Mouse (Mus musculus) forebrain, embryonic 16.5 days (tissue): ENCODE data around the gene Dmxl2. TPM values are rescaled to one million over a fixed set of nuclear protein-coding genes. Genes with fewer than 3 reads are reported as not detected.
A peak's percentile ranks its signal among the peaks of the same experiment; 100 is the strongest.

Experiments used
- ATAC-seq: fragments of 200-750 bp; cut with Nextera tagmentation; 2 replicates; pipeline ENCODE4 v1.8.0; 2017; ENCODE audit warnings: mild to moderate bottlenecking, moderate library complexity
- H3K27ac ChIP-seq: fragments of 300-500 bp; sonication (generic); 2 replicates; pipeline ENCODE4 v1.5.1; 2014; ENCODE audit warnings: low read length, control low read depth
- H3K27me3 ChIP-seq: fragments of 300-500 bp; sonication (generic); replicated peaks from 2 replicates; pipeline ENCODE4 v1.6.1; 2014; ENCODE audit warnings: low read length; ENCODE audit not compliant: control insufficient read depth, insufficient read depth
- H3K36me3 ChIP-seq: fragments of 300-500 bp; sonication (generic); 2 replicates; pipeline ENCODE4 v1.6.1; 2014; ENCODE audit not compliant: control insufficient read depth, insufficient read depth
- H3K4me1 ChIP-seq: fragments of 300-500 bp; sonication (generic); replicated peaks from 2 replicates; pipeline ENCODE4 v1.6.1; 2014; ENCODE audit warnings: low read length; ENCODE audit not compliant: control insufficient read depth, insufficient read depth
- H3K4me2 ChIP-seq: fragments of 300-500 bp; sonication (generic); 2 replicates; pipeline ENCODE4 v1.6.1; 2014; ENCODE audit warnings: mild to moderate bottlenecking, low read length, control low read depth
- H3K4me3 ChIP-seq: fragments of 300-500 bp; sonication (generic); replicated peaks from 2 replicates; pipeline ENCODE4 v1.5.1; 2014; ENCODE audit warnings: mild to moderate bottlenecking, low read length, control low read depth
- H3K9ac ChIP-seq: fragments of 300-500 bp; sonication (generic); replicated peaks from 2 replicates; pipeline ENCODE4 v1.6.1; 2014; ENCODE audit warnings: low read depth, low read length, control low read depth
- H3K9me3 ChIP-seq: fragments of 300-500 bp; sonication (generic); 2 replicates; pipeline ENCODE4 v1.6.1; 2016; ENCODE audit warnings: low read length; ENCODE audit not compliant: control insufficient read depth
- WGBS: fragments of 180-500 bp; shearing (Covaris S2); extraction: QIAGEN DNeasy Blood & Tissue Kit; methylation state at CpG from one replicate; pipeline ENCODE4 v1.1.7; 2014; 5-methylcytosine and 5-hydroxymethylcytosine counted together
- polyA plus RNA-seq: library from polyadenylated mRNA; unstranded; fragments of >200 nt; fragmentation: Nextera tagmentation; extraction: Ambion mirVana; gene quantifications from 2 replicates; pipeline ENCODE4 v1.2.1, GENCODE M21; 2015

Gene Dmxl2
- polyA plus RNA-seq, 1 experiment from 2014 or later, result 60.6 TPM

DNA sequence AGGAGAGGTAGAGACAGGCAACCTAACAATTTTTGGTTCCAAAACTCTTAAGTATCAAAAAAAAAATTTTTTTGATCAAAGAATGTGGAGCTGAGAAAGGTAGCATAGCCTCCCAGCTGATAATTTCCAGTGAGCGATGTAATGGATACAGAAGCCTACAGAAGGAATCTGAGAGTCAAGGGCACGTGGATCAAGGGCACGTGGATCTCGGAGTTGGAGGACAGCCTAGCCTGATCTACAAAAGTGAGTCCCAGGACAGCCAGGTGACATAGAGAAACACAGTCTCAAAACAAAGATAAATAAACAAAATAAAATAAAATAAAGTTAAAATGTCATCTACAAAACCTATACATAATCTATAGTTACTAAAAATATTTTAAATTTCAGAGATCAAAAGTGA is 18.7 kb downstream of the Dmxl2 start:
- Histone ChIP-seq H3K4me1 (no peaks in the 10 kb centered on the region), H3K9me3 (no peaks in the 10 kb centered on the region), H3K4me2 (no peak overlapping the region), H3K4me3 (no peak overlapping the region), H3K36me3 (no peaks in the 10 kb centered on the region), H3K27ac (no peak overlapping the region), H3K9ac (no peak overlapping the region), H3K27me3 (no peaks in the 10 kb centered on the region)
- WGBS, result 90% methylated on average over 4 of the region's 4 CpGs
- no peak for ATAC-seq

- H3K4me1 ChIP-seq, result no peaks in the 10 kb centered on the region
- no peak overlapping the region for H3K4me2 ChIP-seq
- H3K4me3 ChIP-seq, result no peak overlapping the region
- no peaks in the 10 kb centered on the region for H3K27me3 ChIP-seq
- ATAC-seq, result no peak
- no peaks in the 10 kb centered on the region for H3K36me3 ChIP-seq
- no peak overlapping the region for H3K9ac ChIP-seq
- H3K27ac ChIP-seq, result no peak overlapping the region
- 86% methylated on average over 1 of the region's 1 CpGs for WGBS
- H3K9me3 ChIP-seq, result no peaks in the 10 kb centered on the region
These were observed 22.4 kb downstream of the Dmxl2 start for GRCm38 (mm10) chr9:54479054-54479453.

- H3K4me3 ChIP-seq, result no peak overlapping the region
- WGBS, result 62% methylated on average over 3 of the region's 3 CpGs
- H3K9me3 ChIP-seq, result no peaks in the 10 kb centered on the region
- no peak overlapping the region for H3K9ac ChIP-seq
- no peak overlapping the region for H3K4me2 ChIP-seq
- ATAC-seq, result no peak
- no peaks in the 10 kb centered on the region for H3K4me1 ChIP-seq
- H3K27me3 ChIP-seq, result no peaks in the 10 kb centered on the region
- no peak overlapping the region for H3K27ac ChIP-seq
- H3K36me3 ChIP-seq, result no peaks in the 10 kb centered on the region
These were observed 23.3 kb downstream of the Dmxl2 start for GRCm38 (mm10) chr9:54478117-54478516.

GRCm38 (mm10) chr9:54474546-54474945 is 26.9 kb downstream of the Dmxl2 start:
- 95% methylated on average over 5 of the region's 5 CpGs for WGBS
- no peaks in the 10 kb centered on the region for H3K4me1 ChIP-seq

DNA sequence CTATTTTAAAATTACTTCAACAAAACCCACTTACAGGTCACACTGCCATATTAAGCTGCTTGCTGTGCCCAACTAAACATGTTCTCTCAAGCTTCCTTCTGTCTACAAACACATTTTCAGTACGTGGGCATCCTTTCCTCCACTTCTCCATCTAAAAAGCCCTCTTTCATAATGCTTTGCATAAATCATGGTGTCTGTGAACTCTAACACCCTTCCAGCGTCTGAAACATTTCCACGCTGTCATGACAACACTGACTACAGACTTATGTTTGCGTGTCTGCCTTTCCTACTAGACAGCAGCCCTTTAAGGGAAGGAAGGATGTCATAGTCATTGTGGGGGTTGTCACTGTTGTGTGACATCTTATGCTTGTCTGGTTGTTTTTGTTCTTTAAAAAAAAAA is 27.4 kb downstream of the Dmxl2 start:
- Histone ChIP-seq H3K4me3 (no peak overlapping the region), H3K9me3 (no peaks in the 10 kb centered on the region), H3K4me2 (no peak overlapping the region), H3K9ac (no peak overlapping the region), H3K4me1 (no peaks in the 10 kb centered on the region), H3K27me3 (no peaks in the 10 kb centered on the region), H3K27ac (no peak overlapping the region), H3K36me3 (peaks cover 2% of the 10 kb centered on the region; the same call in 1 of the 2 replicates)
- WGBS, result 72% methylated on average over 4 of the region's 4 CpGs
- ATAC-seq, result no peak

More at GRCm38 (mm10) chr9:54474546-54474945, 26.9 kb downstream of the Dmxl2 start:
- Histone ChIP-seq H3K9me3 (no peaks in the 10 kb centered on the region), H3K4me3 (no peak overlapping the region), H3K36me3 (peaks cover 2% of the 10 kb centered on the region; the same call in 1 of the 2 replicates), H3K27me3 (no peaks in the 10 kb centered on the region), H3K4me2 (no peak overlapping the region), H3K27ac (no peak overlapping the region), H3K9ac (no peak overlapping the region)
- ATAC-seq, result no peak

- no peaks in the 10 kb centered on the region for H3K27me3 ChIP-seq
- whole genome bisulfite sequencing, result 73% methylated on average over 3 of the region's 3 CpGs
- no peak overlapping the region for H3K27ac ChIP-seq
- H3K4me2 ChIP-seq, result no peak overlapping the region
- H3K4me1 ChIP-seq, result no peaks in the 10 kb centered on the region
- no peaks in the 10 kb centered on the region for H3K9me3 ChIP-seq
- H3K9ac ChIP-seq, result no peak overlapping the region
- ATAC-seq, result no peak
- H3K4me3 ChIP-seq, result no peak overlapping the region
- peaks cover 2% of the 10 kb centered on the region; the same call in 1 of the 2 replicates for H3K36me3 ChIP-seq
These were observed 28.6 kb downstream of the Dmxl2 start for GRCm38 (mm10) chr9:54472784-54473183.

- WGBS, result 95% methylated on average over 2 of the region's 2 CpGs
- ATAC-seq, result no peak
- H3K27me3 ChIP-seq, result no peaks in the 10 kb centered on the region
These were observed 32.1 kb downstream of the Dmxl2 start for GRCm38 (mm10) chr9:54469339-54469738.

DNA sequence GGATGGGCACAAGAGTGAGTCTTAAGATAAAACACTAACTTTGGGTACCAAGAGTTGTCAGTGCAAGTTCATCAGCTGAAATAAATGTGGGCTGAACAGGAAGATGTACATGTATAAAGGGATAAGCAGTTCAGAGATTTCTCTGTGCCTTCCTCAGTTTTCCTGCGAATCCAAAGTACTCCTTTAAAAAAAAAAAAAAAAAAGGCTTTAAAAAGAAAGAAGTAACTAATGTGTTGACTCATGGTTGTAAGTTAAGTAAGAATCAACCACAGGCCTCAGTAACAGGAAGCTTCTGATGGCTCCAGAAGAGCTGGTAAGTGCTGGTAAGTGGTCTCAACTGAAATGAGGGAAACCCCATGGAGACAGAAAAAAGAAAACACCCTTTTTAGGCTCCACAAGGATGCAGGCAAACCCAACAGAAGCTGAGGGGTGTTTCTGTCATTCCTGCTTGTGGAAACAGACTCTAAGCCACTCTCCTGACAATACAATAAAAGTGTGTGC is 33.9 kb downstream of the Dmxl2 start:
- peaks cover 6% of the 10 kb centered on the region; the same call in 1 of the 2 replicates for H3K4me1 ChIP-seq
- no peaks in the 10 kb centered on the region for H3K27me3 ChIP-seq
- H3K27ac ChIP-seq, result no peak overlapping the region
- no peak overlapping the region for H3K4me2 ChIP-seq
- no peak overlapping the region for H3K9ac ChIP-seq
- H3K36me3 ChIP-seq, result peaks cover 2% of the 10 kb centered on the region; the same call in 1 of the 2 replicates
- 85% methylated on average over 1 of the region's 1 CpGs for WGBS
- H3K4me3 ChIP-seq, result no peak overlapping the region
- no peak for ATAC-seq
- no peaks in the 10 kb centered on the region for H3K9me3 ChIP-seq

More at GRCm38 (mm10) chr9:54469339-54469738, 32.1 kb downstream of the Dmxl2 start:
- Histone ChIP-seq H3K9ac (no peak overlapping the region), H3K27ac (no peak overlapping the region), H3K4me3 (no peak overlapping the region), H3K4me1 (0 out of 2 replicates have a peak, but pooled peaks cover 3% of the 10 kb centered on the region), H3K36me3 (peaks cover 2% of the 10 kb centered on the region; the same call in 1 of the 2 replicates), H3K9me3 (no peaks in the 10 kb centered on the region), H3K4me2 (no peak overlapping the region)

- Histone ChIP-seq H3K9me3 (no peaks in the 10 kb centered on the region), H3K4me2 (no peak overlapping the region), H3K4me1 (peaks cover 6% of the 10 kb centered on the region; the same call in 1 of the 2 replicates), H3K4me3 (no peak overlapping the region), H3K9ac (no peak overlapping the region), H3K36me3 (no peaks in the 10 kb centered on the region; the same call in 1 of the 2 replicates), H3K27ac (no peak overlapping the region), H3K27me3 (no peaks in the 10 kb centered on the region)
- WGBS, result 63% methylated on average over 4 of the region's 4 CpGs
- ATAC-seq, result peak; percentile 65; the same call in 1 of the 2 replicates
These were observed 37.9 kb downstream of the Dmxl2 start for GRCm38 (mm10) chr9:54463483-54464054.
